8 mouse cellular contexts compared by ENCODE assay signal in the genomic region with DNA sequence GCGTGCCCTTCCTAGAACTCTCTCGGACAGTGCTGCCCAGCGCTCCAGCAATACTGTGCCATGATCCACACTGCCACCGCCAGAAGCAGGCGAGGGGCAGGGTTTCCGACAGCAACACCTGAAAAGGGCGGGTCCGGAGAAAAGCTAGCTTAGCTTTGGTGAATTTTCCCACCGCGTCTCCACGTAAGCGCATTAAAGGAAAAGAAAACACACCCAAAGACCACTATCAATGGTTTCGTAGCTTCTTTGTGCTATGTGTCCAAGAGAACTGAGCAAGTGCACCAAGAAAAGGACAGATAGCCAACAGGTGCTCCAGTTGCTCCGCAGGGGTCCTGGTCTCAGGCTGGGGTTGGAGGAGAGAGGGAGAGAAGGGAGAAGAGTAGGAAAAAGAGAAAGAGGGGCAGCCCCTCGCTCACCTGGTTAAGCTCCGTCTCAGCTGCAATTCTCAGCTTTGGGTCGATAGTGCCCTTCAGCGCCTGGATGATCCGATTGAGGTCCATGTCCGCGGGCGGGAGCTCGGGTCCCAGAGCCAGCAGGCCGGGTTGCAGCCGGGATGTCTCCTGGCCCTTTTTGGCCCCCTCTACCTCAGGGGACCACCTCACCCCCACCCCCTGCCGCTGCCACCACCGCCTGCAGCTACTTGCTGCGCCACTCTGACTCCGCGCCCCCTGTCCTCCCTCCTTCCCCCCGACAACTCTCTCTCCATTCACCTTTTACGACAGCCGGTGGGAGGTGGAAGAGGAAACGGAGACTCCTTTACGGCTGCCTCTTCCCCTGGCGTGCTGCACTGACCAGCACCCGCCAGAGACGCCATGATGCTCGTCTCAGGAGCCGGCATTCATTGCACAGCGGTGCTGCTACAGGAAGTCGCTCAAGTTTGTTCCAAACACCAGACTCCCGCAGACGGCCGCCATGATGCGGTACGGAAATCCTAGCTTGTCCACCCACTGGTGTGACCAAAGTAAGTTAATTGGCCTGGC. TPM values are rescaled to one million over a fixed set of nuclear protein-coding genes. Genes with fewer than 3 reads are reported as not detected.
DNase-seq lines count a peak whose midpoint lies in the region; ATAC-seq and TF ChIP-seq lines count a peak whose summit lies in the region.

A gene (minus strand): TSS at position 720 of the 980 bp plus-strand sequence.

- peak; percentile 99 for ATAC-seq in frontal cortex, adult (ENCODE audit: low TSS enrichment)
- peak; percentile 100 for ATAC-seq in lung, postnatal 0 days

- TF ChIP-seq CTCF in lung, postnatal 0 days (IDR thresholded peaks at IDR 0.05): peak; percentile 27

- DNase-seq in MN1 (ENCODE audit: low spot score): peak; percentile 95
- peak; percentile 96 for DNase-seq in cerebellum, adult 9-10 months
- DNase-seq in hindbrain, embryonic 10.5 days (ENCODE audit: low spot score): peak; percentile 94
- DNase-seq in layer of hippocampus, adult 9-11 months: peak; percentile 98
- peak; percentile 98 for DNase-seq in lung, postnatal 0 days (ENCODE audit: low spot score)
- peak; percentile 71 for DNase-seq in ovary, postnatal 14 days (ENCODE audit: low spot score)
- peak; percentile 90 for DNase-seq in thymus, postnatal 14 days

- H3K9ac ChIP-seq in lung, postnatal 0 days (replicated peaks; ENCODE audit: low read depth): peak within 1 kb of the TSS; percentile 50

- H3K9me3 ChIP-seq in hindbrain, embryonic 10.5 days: no peaks in the 10 kb centered on the region
- no peaks in the 10 kb centered on the region for H3K9me3 ChIP-seq in lung, postnatal 0 days (ENCODE audit: low read length)

- TF ChIP-seq EP300 in lung, postnatal 0 days (IDR thresholded peaks at IDR 0.05): peak; percentile 46; the same call in 1 of the 2 replicates

- peaks cover 14% of the 10 kb centered on the region; the same call in 1 of the 2 replicates for H3K36me3 ChIP-seq in hindbrain, embryonic 10.5 days
- no peaks in the 10 kb centered on the region for H3K36me3 ChIP-seq in lung, postnatal 0 days (ENCODE audit: insufficient read depth, low read length)

- WGBS in hindbrain, embryonic 10.5 days: under 1% methylated on average over 47 of the region's 47 CpGs
- under 1% methylated on average over 47 of the region's 47 CpGs for WGBS in lung, postnatal 0 days

- peak within 1 kb of the TSS; percentile 92 for H3K27ac ChIP-seq in hindbrain, embryonic 10.5 days
- H3K27ac ChIP-seq in lung, postnatal 0 days (ENCODE audit: low read length): peak within 1 kb of the TSS; percentile 57; the same call in 1 of the 2 replicates

- no peaks in the 10 kb centered on the region for H3K27me3 ChIP-seq in hindbrain, embryonic 10.5 days (ENCODE audit: insufficient read depth, poor library complexity, severe bottlenecking)
- no peaks in the 10 kb centered on the region for H3K27me3 ChIP-seq in lung, postnatal 0 days (replicated peaks; ENCODE audit: insufficient read depth, low read length)

- peak within 1 kb of the TSS; percentile 83 for H3K4me2 ChIP-seq in lung, postnatal 0 days (replicated peaks; ENCODE audit: low read depth, low read length)

- peak within 1 kb of the TSS; percentile 88 for H3K4me3 ChIP-seq in hindbrain, embryonic 10.5 days
- H3K4me3 ChIP-seq in lung, postnatal 0 days (ENCODE audit: low read depth, low read length): peak within 1 kb of the TSS; percentile 96

- H3K4me1 ChIP-seq in hindbrain, embryonic 10.5 days (replicated peaks): peaks cover 21% of the 10 kb centered on the region
- peaks cover 4% of the 10 kb centered on the region; the same call in 1 of the 2 replicates for H3K4me1 ChIP-seq in lung, postnatal 0 days (ENCODE audit: insufficient read depth, low read depth, low read length)

RNA-seq across cellular contexts. Expression of the gene that starts here (rescaled TPM):
- polyA plus RNA-seq in hindbrain, embryonic 10.5 days (2016; fragmentation: Nextera tagmentation; extraction: Ambion mirVana): 24.0 and 32.8 TPM in 2 replicates
- polyA plus RNA-seq in lung, postnatal 0 days (2015; fragmentation: Nextera tagmentation; extraction: Ambion mirVana): 11.9 and 15.1 TPM in 2 replicates

Comparison
In these comparisons a context has a peak if more than half of its experiments do, and no peak if none do; other contexts are left out.
1. Peak in every context shown above with its lines: DNase-seq, ATAC-seq, H3K4me3 ChIP-seq and H3K27ac ChIP-seq.